Mouse (Mus musculus) lung, postnatal 0 days (tissue): ENCODE data around the gene Flrt2.

ENCODE experiments used
- CTCF ChIP-seq: IDR thresholded peaks from 2 replicates; pipeline ENCODE4 v1.5.1; 2016; ENCODE audit warnings: antibody characterized with exemption, mild to moderate bottlenecking
- EP300 ChIP-seq: IDR thresholded peaks from 2 replicates; pipeline ENCODE4 v1.6.1; 2016; ENCODE audit warnings: antibody characterized with exemption, mild to moderate bottlenecking, control low read depth

DNA sequence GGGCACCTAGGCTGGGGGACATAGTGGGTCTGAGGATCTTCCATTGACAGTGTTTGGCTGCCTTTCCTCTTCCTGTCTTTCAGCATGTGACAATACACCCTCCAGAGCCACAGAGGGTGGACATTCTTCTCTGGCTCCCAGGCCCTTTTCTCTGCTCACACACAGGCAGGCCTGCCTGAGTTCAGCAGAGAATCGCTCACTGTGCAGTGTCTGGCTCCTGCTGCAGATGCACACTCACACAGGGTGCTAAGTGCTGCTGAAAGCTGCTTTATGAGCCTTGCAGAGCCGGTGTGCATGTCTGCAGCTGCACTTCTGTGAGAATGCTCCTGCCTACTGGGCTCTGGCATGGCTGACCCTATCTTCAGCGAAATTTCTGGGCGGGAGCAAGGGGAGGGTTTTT, 52.3 kb downstream of the Flrt2 start:
- TF ChIP-seq CTCF (no peak), EP300 (no peak)
